Mouse (Mus musculus) ES-E14 (cell line): ENCODE data around the gene Mog. TPM values are rescaled to one million over a fixed set of nuclear protein-coding genes. Genes with fewer than 3 reads are reported as not detected.
A peak's percentile ranks its signal among the peaks of the same experiment; 100 is the strongest.

Source experiments
- DNase-seq: peaks from one replicate; pipeline ENCODE4 v3.0.0-alpha.2; 2013; ENCODE audit warnings: low read depth, low spot score
- H3K27ac ChIP-seq: 2 replicates; pipeline ENCODE4 v1.5.1; 2012; ENCODE audit warnings: low read depth, mild to moderate bottlenecking, low read length, moderate library complexity, mixed read lengths; ENCODE audit not compliant: poor library complexity, insufficient read depth, severe bottlenecking
- H3K36me3 ChIP-seq: 2 replicates; pipeline ENCODE4 v1.6.1; 2012; ENCODE audit warnings: mild to moderate bottlenecking, low read length, moderate library complexity, mixed read lengths; ENCODE audit not compliant: control insufficient read depth, poor library complexity, insufficient read depth, severe bottlenecking
- H3K4me1 ChIP-seq, 2 experiments: fragments of 150-350 bp in 1 of 2; sonication (generic) in 1 of 2; 2 replicates each; pipeline ENCODE4 v1.6.1; 2012; ENCODE audit warnings: low read length in 2 of 2, mild to moderate bottlenecking in 1 of 2, mixed read lengths in 1 of 2; ENCODE audit not compliant: control insufficient read depth in 2 of 2, insufficient read depth in 2 of 2, poor library complexity in 1 of 2
- H3K4me3 ChIP-seq, 2 experiments: fragments of 150-350 bp in 1 of 2; sonication (generic) in 1 of 2; 2 replicates each; pipeline ENCODE4 v1.5.1; 2012; ENCODE audit warnings: low read length in 2 of 2, low read depth in 1 of 2, mild to moderate bottlenecking in 1 of 2, mixed read lengths in 1 of 2; ENCODE audit not compliant: insufficient read depth in 1 of 2, poor library complexity in 1 of 2, severe bottlenecking in 1 of 2
- H3K9ac ChIP-seq: 2 replicates; pipeline ENCODE4 v1.6.1; 2012; ENCODE audit warnings: low read depth, mild to moderate bottlenecking, low read length, mixed read lengths; ENCODE audit not compliant: poor library complexity, insufficient read depth, severe bottlenecking
- H3K9me3 ChIP-seq: fragments of 150-350 bp; sonication (generic); 2 replicates; pipeline ENCODE4 v1.6.1; 2012; ENCODE audit warnings: low read depth, mild to moderate bottlenecking, low read length; ENCODE audit not compliant: control insufficient read depth, insufficient read depth
- CHD2 ChIP-seq: IDR thresholded peaks from 2 replicates; pipeline ENCODE4 v1.6.1; 2014; ENCODE audit warnings: mild to moderate bottlenecking, low read depth, low read length, inconsistent platforms
- HCFC1 ChIP-seq: IDR thresholded peaks from 2 replicates; pipeline ENCODE4 v1.6.1; 2012; ENCODE audit warnings: low read length, inconsistent platforms, borderline replicate concordance; ENCODE audit not compliant: insufficient read depth
- MAFK ChIP-seq: IDR thresholded peaks from 2 replicates; pipeline ENCODE4 v1.6.1; 2014; ENCODE audit warnings: mild to moderate bottlenecking, low read depth, low read length, inconsistent platforms; ENCODE audit not compliant: insufficient read depth
- ZC3H11A ChIP-seq: IDR thresholded peaks from 2 replicates; pipeline ENCODE4 v1.6.1; 2012; ENCODE audit warnings: low read depth, mild to moderate bottlenecking, inconsistent platforms, low read length, borderline replicate concordance
- ZNF384 ChIP-seq: IDR thresholded peaks from 2 replicates; pipeline ENCODE4 v1.6.1; 2012; ENCODE audit warnings: low read depth, low read length, inconsistent platforms
- in situ Hi-C, 2 experiments: fragments of 600-800 bp; cut with MboI; formaldehyde crosslinking; loops; one replicate each; pipeline ENCODE4 v1.15.1; 2025; ENCODE audit warnings: low sequenced_read_pairs in 2 of 2, inconsistent platforms in 1 of 2; ENCODE audit not compliant: unreplicated experiment in 2 of 2
- total RNA-seq: library from RNA; depleted of rRNA; stranded (reverse); fragments of 300-350 nt; gene quantifications from 2 replicates; pipeline ENCODE4 v1.2.3, GENCODE M21; 2012

The Mog gene
- total RNA-seq, 1 experiment, result 0.62 TPM

- Histone ChIP-seq H3K4me1 (peaks cover 8 to 23% of the 10 kb centered on the region in 2 experiments; a peak in 3 of 4 replicates), H3K9me3 (no peaks in the 10 kb centered on the region), H3K4me3 (peak within 1 kb of the TSS; percentile 69 to 81), H3K27ac (peak within 1 kb of the TSS; percentile 75), H3K36me3 (peaks cover 3% of the 10 kb centered on the region; the same call in 1 of the 2 replicates), H3K9ac (peak within 1 kb of the TSS; percentile 83)
- in situ Hi-C loops, result no loop called here
- TF ChIP-seq HCFC1, result no peak
- TF ChIP-seq ZNF384, result no peak
- no peak for DNase-seq
Measured at GRCm38 (mm10) chr17:36989437-36989836, 33.8 kb downstream of the Mog start, which contains the start of gene H2-M5. TSS of gene H2-M5 (minus strand) at chr17:36989537.

- peak overlapping the region; percentile 69 to 81 for H3K4me3 ChIP-seq
- H3K9ac ChIP-seq, result peak overlapping the region; percentile 83
- TF ChIP-seq ZNF384 (no peak), CHD2 (no peak), MAFK (no peak), HCFC1 (no peak), ZC3H11A (no peak)
- H3K36me3 ChIP-seq, result peaks cover 3% of the 10 kb centered on the region; the same call in 1 of the 2 replicates
- in situ Hi-C loops, result no loop called here
- peak overlapping the region; percentile 75 for H3K27ac ChIP-seq
- no peak for DNase-seq
- H3K4me1 ChIP-seq, result peaks cover 11 to 21% of the 10 kb centered on the region in 2 experiments
- H3K9me3 ChIP-seq, result no peaks in the 10 kb centered on the region
Measured at GRCm38 (mm10) chr17:36988475-36988874, 34.7 kb downstream of the Mog start.

GRCm38 (mm10) chr17:36982253-36983155, 40.7 kb downstream of the Mog start:
- H3K9ac ChIP-seq, result peak overlapping the region; percentile 29; the same call in 1 of the 2 replicates
- no peak for DNase-seq
- peak overlapping the region in 1 of 2 experiments; percentile 65; a peak in 2 of 4 replicates for H3K4me3 ChIP-seq
- no peak for TF ChIP-seq MAFK
- TF ChIP-seq CHD2, result peak; percentile 15; the same call in 1 of the 2 replicates
- TF ChIP-seq ZC3H11A, result no peak
- H3K4me1 ChIP-seq, result peaks cover 13 to 28% of the 10 kb centered on the region in 2 experiments
- peaks cover 8% of the 10 kb centered on the region; the same call in 1 of the 2 replicates for H3K36me3 ChIP-seq
- H3K27ac ChIP-seq, result peak overlapping the region; percentile 93
- in situ Hi-C loops, result no loop called here
- H3K9me3 ChIP-seq, result no peaks in the 10 kb centered on the region

GRCm38 (mm10) chr17:36981845-36982244, 41.4 kb downstream of the Mog start:
- Histone ChIP-seq H3K9ac (peak overlapping the region; percentile 79; the same call in 1 of the 2 replicates), H3K4me1 (peaks cover 13 to 30% of the 10 kb centered on the region in 2 experiments), H3K4me3 (peak overlapping the region; percentile 4 to 65; a peak in 3 of 4 replicates), H3K36me3 (peaks cover 8% of the 10 kb centered on the region; the same call in 1 of the 2 replicates), H3K27ac (peak overlapping the region; percentile 93; the same call in 1 of the 2 replicates), H3K9me3 (no peaks in the 10 kb centered on the region)
- no peak for TF ChIP-seq MAFK
- peak; percentile 39; the same call in 1 of the 2 replicates for TF ChIP-seq CHD2
- in situ Hi-C loops, result no loop called here
- no peak for DNase-seq
